Mouse (Mus musculus) kidney, embryonic 16.5 days (tissue): ENCODE measurements at regions not wholly inside any gene's neighbourhood (a gene's known extent, or its start where the extent isn't known, plus 50 kb on each side); places are given as distances from the start of the nearest gene placed in this dataset.

ENCODE experiments used
- ATAC-seq: fragments of 200-750 bp; cut with Nextera tagmentation; 2 replicates; pipeline ENCODE4 v1.8.0; 2017; ENCODE audit warnings: moderate TSS enrichment; ENCODE audit not compliant: low FRiP score, low TSS enrichment
- H3K27ac ChIP-seq: fragments of 300-500 bp; sonication (generic); 2 replicates; pipeline ENCODE4 v1.5.1; 2014; ENCODE audit warnings: low read length
- H3K27me3 ChIP-seq: fragments of 300-500 bp; sonication (generic); 2 replicates; pipeline ENCODE4 v1.6.1; 2014; ENCODE audit warnings: low read length, control low read depth, mixed read lengths; ENCODE audit not compliant: insufficient read depth
- H3K36me3 ChIP-seq: fragments of 300-500 bp; sonication (generic); 2 replicates; pipeline ENCODE4 v1.6.1; 2014; ENCODE audit warnings: low read length, control low read depth, mixed read lengths; ENCODE audit not compliant: insufficient read depth
- H3K4me1 ChIP-seq: fragments of 300-500 bp; sonication (generic); 2 replicates; pipeline ENCODE4 v1.6.1; 2014; ENCODE audit warnings: low read length, control low read depth, mixed read lengths; ENCODE audit not compliant: insufficient read depth
- H3K4me2 ChIP-seq: fragments of 300-500 bp; sonication (generic); replicated peaks from 2 replicates; pipeline ENCODE4 v1.6.1; 2014; ENCODE audit warnings: low read depth, low read length
- H3K4me3 ChIP-seq: fragments of 300-500 bp; sonication (generic); 2 replicates; pipeline ENCODE4 v1.5.1; 2014; ENCODE audit warnings: mild to moderate bottlenecking, low read length
- H3K9ac ChIP-seq: fragments of 300-500 bp; sonication (generic); replicated peaks from 2 replicates; pipeline ENCODE4 v1.6.1; 2014; ENCODE audit warnings: low read length
- H3K9me3 ChIP-seq: fragments of 300-500 bp; sonication (generic); 2 replicates; pipeline ENCODE4 v1.6.1; 2016; ENCODE audit warnings: low read length, control low read depth
- WGBS: fragments of 180-500 bp; shearing (Covaris S2); extraction: QIAGEN DNeasy Blood & Tissue Kit; methylation state at CpG from one replicate; pipeline ENCODE4 v1.1.7; 2014; 5-methylcytosine and 5-hydroxymethylcytosine counted together

DNA sequence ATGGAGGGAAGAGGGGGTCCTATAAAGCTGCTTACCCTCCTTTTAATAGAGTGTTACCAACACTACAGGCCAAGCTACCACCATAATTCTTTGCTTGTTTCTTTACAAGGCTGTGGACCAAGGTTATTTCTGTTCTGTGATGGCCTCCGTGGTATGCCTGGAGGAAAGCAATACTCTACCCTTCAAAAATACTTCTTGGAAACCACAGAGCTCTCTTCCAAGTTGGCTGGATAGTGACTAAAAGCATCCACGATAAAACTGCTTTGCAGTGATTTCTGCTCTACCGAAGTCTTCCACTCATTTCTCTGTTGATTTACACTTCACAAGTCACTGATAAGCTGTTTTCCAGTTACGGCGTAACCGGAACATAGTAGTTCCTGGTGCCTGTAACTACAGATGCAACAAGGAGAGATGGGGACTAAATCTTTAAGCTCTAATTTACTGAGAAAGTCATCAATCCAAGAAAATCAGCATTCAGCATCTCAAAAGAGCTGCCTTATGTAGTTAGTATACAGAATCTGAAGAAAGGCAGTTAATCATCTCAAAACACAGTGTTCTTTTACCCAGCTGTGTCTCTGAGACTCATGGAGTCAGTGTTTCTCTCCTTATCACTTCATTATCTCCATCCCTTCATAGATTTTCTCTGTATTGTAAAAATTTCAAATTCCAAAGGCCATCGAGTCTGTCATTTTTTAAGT is 216.1 kb upstream of the Pfn2 start:
- ATAC-seq, result no peak
- no peaks in the 10 kb centered on the region for H3K27me3 ChIP-seq
- 75% methylated on average over 7 of the region's 7 CpGs for WGBS

GRCm38 (mm10) chr3:58071574-58071973 is 223.7 kb upstream of the Pfn2 start:
- ATAC-seq, result no peak
- Histone ChIP-seq H3K4me1 (no peaks in the 10 kb centered on the region), H3K4me2 (no peak overlapping the region), H3K36me3 (no peaks in the 10 kb centered on the region), H3K9ac (no peak overlapping the region), H3K27ac (no peak overlapping the region), H3K27me3 (no peaks in the 10 kb centered on the region), H3K9me3 (no peaks in the 10 kb centered on the region), H3K4me3 (no peak overlapping the region)
- WGBS, result 61% methylated on average over 3 of the region's 3 CpGs

More for the DNA sequence above, 216.1 kb upstream of the Pfn2 start:
- Histone ChIP-seq H3K4me3 (no peak overlapping the region), H3K9me3 (no peaks in the 10 kb centered on the region), H3K27ac (no peak overlapping the region), H3K4me2 (no peak overlapping the region), H3K36me3 (no peaks in the 10 kb centered on the region), H3K4me1 (no peaks in the 10 kb centered on the region), H3K9ac (no peak overlapping the region)

- Histone ChIP-seq H3K4me3 (no peak overlapping the region), H3K9me3 (no peaks in the 10 kb centered on the region), H3K36me3 (no peaks in the 10 kb centered on the region), H3K4me2 (no peak overlapping the region), H3K27ac (no peak overlapping the region), H3K4me1 (no peaks in the 10 kb centered on the region), H3K9ac (no peak overlapping the region), H3K27me3 (no peaks in the 10 kb centered on the region)
- 87% methylated on average over 5 of the region's 5 CpGs for WGBS
- no peak for ATAC-seq
These were observed 224.5 kb upstream of the Pfn2 start for GRCm38 (mm10) chr3:58072230-58072839.

- Histone ChIP-seq H3K27ac (peak overlapping the region; percentile 16; the same call in 1 of the 2 replicates), H3K9me3 (no peaks in the 10 kb centered on the region), H3K4me2 (no peak overlapping the region), H3K9ac (no peak overlapping the region), H3K4me1 (no peaks in the 10 kb centered on the region), H3K36me3 (no peaks in the 10 kb centered on the region), H3K4me3 (no peak overlapping the region), H3K27me3 (no peaks in the 10 kb centered on the region)
- 76% methylated on average over 24 of the region's 24 CpGs for whole genome bisulfite sequencing
- ATAC-seq, result peak; percentile 63; the same call in 1 of the 2 replicates
These were observed 241.7 kb upstream of the Pfn2 start for GRCm38 (mm10) chr3:58089344-58090139.

GRCm38 (mm10) chr3:58090396-58090795 is 242.5 kb upstream of the Pfn2 start:
- H3K36me3 ChIP-seq, result no peaks in the 10 kb centered on the region
- no peak overlapping the region for H3K4me2 ChIP-seq
- H3K27ac ChIP-seq, result peak overlapping the region; percentile 16; the same call in 1 of the 2 replicates
- ATAC-seq, result no peak
- H3K9ac ChIP-seq, result no peak overlapping the region
- H3K9me3 ChIP-seq, result no peaks in the 10 kb centered on the region
- 70% methylated on average over 8 of the region's 8 CpGs for WGBS
- no peaks in the 10 kb centered on the region for H3K27me3 ChIP-seq
- no peaks in the 10 kb centered on the region for H3K4me1 ChIP-seq
- no peak overlapping the region for H3K4me3 ChIP-seq

- Histone ChIP-seq H3K4me2 (no peak overlapping the region), H3K27me3 (no peaks in the 10 kb centered on the region), H3K9ac (no peak overlapping the region), H3K9me3 (no peaks in the 10 kb centered on the region), H3K4me1 (no peaks in the 10 kb centered on the region), H3K36me3 (no peaks in the 10 kb centered on the region), H3K27ac (no peak overlapping the region), H3K4me3 (no peak overlapping the region)
- no peak for ATAC-seq
- WGBS, result 90% methylated on average over 6 of the region's 6 CpGs
These were observed 243.7 kb upstream of the Pfn2 start for GRCm38 (mm10) chr3:58091466-58092176.

- Histone ChIP-seq H3K9ac (no peak overlapping the region), H3K4me1 (no peaks in the 10 kb centered on the region), H3K27ac (no peak overlapping the region), H3K36me3 (no peaks in the 10 kb centered on the region), H3K9me3 (no peaks in the 10 kb centered on the region), H3K4me2 (no peak overlapping the region), H3K4me3 (no peak overlapping the region), H3K27me3 (no peaks in the 10 kb centered on the region)
- WGBS, result 68% methylated on average over 5 of the region's 5 CpGs
- ATAC-seq, result no peak
These were observed 263.1 kb upstream of the Pfn2 start for GRCm38 (mm10) chr3:58110911-58111476.

GRCm38 (mm10) chr3:58112431-58112856 is 264.6 kb upstream of the Pfn2 start:
- WGBS, result 56% methylated on average over 7 of the region's 7 CpGs
- Histone ChIP-seq H3K4me2 (no peak overlapping the region), H3K4me1 (no peaks in the 10 kb centered on the region), H3K4me3 (no peak overlapping the region), H3K27me3 (no peaks in the 10 kb centered on the region), H3K36me3 (no peaks in the 10 kb centered on the region), H3K27ac (no peak overlapping the region), H3K9ac (no peak overlapping the region), H3K9me3 (no peaks in the 10 kb centered on the region)
- ATAC-seq, result no peak

DNA sequence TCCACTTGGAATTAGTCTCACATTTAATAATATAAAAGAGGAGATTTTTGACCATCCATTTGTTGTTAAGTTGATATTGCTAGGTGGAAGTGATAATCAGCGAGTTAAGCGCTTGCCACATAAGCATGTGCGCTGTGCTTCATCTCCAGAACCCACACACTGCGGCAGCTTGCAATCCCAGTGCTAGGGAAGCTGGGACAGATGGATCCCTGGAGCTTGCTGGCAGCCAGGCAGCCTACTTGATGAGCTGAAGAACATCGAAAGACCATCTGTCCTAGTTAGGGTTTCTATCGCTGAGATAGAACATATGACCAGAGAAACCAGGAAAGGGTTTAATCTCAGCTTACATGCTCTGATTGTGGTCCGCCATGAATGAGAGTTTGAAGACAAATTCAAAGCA is 266.1 kb upstream of the Pfn2 start:
- H3K9me3 ChIP-seq, result no peaks in the 10 kb centered on the region
- H3K36me3 ChIP-seq, result no peaks in the 10 kb centered on the region
- no peaks in the 10 kb centered on the region for H3K4me1 ChIP-seq
- no peak overlapping the region for H3K4me3 ChIP-seq
- no peak overlapping the region for H3K9ac ChIP-seq
- no peak overlapping the region for H3K27ac ChIP-seq
- no peak overlapping the region for H3K4me2 ChIP-seq
- no peak for ATAC-seq
- WGBS, result 94% methylated on average over 7 of the region's 7 CpGs
- no peaks in the 10 kb centered on the region for H3K27me3 ChIP-seq
